Mouse (Mus musculus) hindbrain, postnatal 0 days (tissue): ENCODE results near the gene Exph5. TPM values are rescaled to one million over a fixed set of nuclear protein-coding genes. Genes with fewer than 3 reads are reported as not detected.
A peak's percentile ranks its signal among the peaks of the same experiment; 100 is the strongest.

Experiments
- ATAC-seq: fragments of 200-750 bp; cut with Nextera tagmentation; 2 replicates; pipeline ENCODE4 v1.8.0; 2017; ENCODE audit warnings: mild to moderate bottlenecking, moderate TSS enrichment, moderate library complexity
- DNase-seq: peaks from one replicate; pipeline ENCODE4 v3.0.0-alpha.2; 2015; ENCODE audit warnings: low spot score
- H3K27ac ChIP-seq: fragments of 300-500 bp; sonication (generic); 2 replicates; pipeline ENCODE4 v1.5.1; 2014; ENCODE audit warnings: mild to moderate bottlenecking
- H3K27me3 ChIP-seq: fragments of 300-500 bp; sonication (generic); 2 replicates; pipeline ENCODE4 v1.6.1; 2014; ENCODE audit warnings: low read length, mixed read lengths; ENCODE audit not compliant: insufficient read depth
- H3K36me3 ChIP-seq: fragments of 300-500 bp; sonication (generic); 2 replicates; pipeline ENCODE4 v1.6.1; 2014; ENCODE audit warnings: low read length, mixed read lengths; ENCODE audit not compliant: insufficient read depth
- H3K4me1 ChIP-seq: fragments of 300-500 bp; sonication (generic); 2 replicates; pipeline ENCODE4 v1.6.1; 2014; ENCODE audit warnings: antibody characterized with exemption, low read length, mixed read lengths; ENCODE audit not compliant: insufficient read depth
- H3K4me2 ChIP-seq: fragments of 300-500 bp; sonication (generic); 2 replicates; pipeline ENCODE4 v1.6.1; 2014; ENCODE audit warnings: low read depth, mild to moderate bottlenecking, low read length, moderate library complexity, mixed read lengths
- H3K4me3 ChIP-seq: fragments of 300-500 bp; sonication (generic); 2 replicates; pipeline ENCODE4 v1.5.1; 2014; ENCODE audit warnings: low read length
- H3K9ac ChIP-seq: fragments of 300-500 bp; sonication (generic); replicated peaks from 2 replicates; pipeline ENCODE4 v1.6.1; 2014; ENCODE audit warnings: mild to moderate bottlenecking, low read length, moderate library complexity, mixed read lengths
- H3K9me3 ChIP-seq: fragments of 300-500 bp; sonication (generic); 2 replicates; pipeline ENCODE4 v1.6.1; 2016; ENCODE audit warnings: low read length, mixed read lengths
- CTCF ChIP-seq: IDR thresholded peaks from 2 replicates; pipeline ENCODE4 v1.5.1; 2016; ENCODE audit warnings: antibody characterized with exemption, control low read depth, low read depth
- WGBS: fragments of 180-500 bp; shearing (Covaris S2); extraction: QIAGEN DNeasy Blood & Tissue Kit; methylation state at CpG from one replicate; pipeline ENCODE4 v1.1.7; 2014; 5-methylcytosine and 5-hydroxymethylcytosine counted together
- polyA plus RNA-seq: library from polyadenylated mRNA; unstranded; fragments of >200 nt; fragmentation: Nextera tagmentation; extraction: Ambion mirVana; gene quantifications from 2 replicates; pipeline ENCODE4 v1.2.1, GENCODE M21; 2015
- total RNA-seq: library from RNA; depleted of rRNA; stranded (reverse); fragments of >200 nt; gene quantifications from 2 replicates; pipeline ENCODE4 v1.2.3, GENCODE M21; 2014

The Exph5 gene
- total and polyA plus RNA-seq, 2 experiments from 2014 or later, result 0.36 to 0.99 TPM

- no peaks in the 10 kb centered on the region for H3K27me3 ChIP-seq
- no peak overlapping the region for H3K4me3 ChIP-seq
- H3K27ac ChIP-seq, result no peak overlapping the region
- no peaks in the 10 kb centered on the region for H3K4me1 ChIP-seq
- DNase-seq (no peak), ATAC-seq (no peak)
- H3K4me2 ChIP-seq, result no peak overlapping the region
- no peak for TF ChIP-seq CTCF
- H3K36me3 ChIP-seq, result no peaks in the 10 kb centered on the region
- H3K9me3 ChIP-seq, result no peaks in the 10 kb centered on the region
- H3K9ac ChIP-seq, result no peak overlapping the region
- WGBS, result 83% methylated on average over 7 of the region's 7 CpGs
Measured at GRCm38 (mm10) chr9:53390136-53390535, 88.7 kb downstream of the Exph5 start.

- H3K4me2 ChIP-seq, result no peak overlapping the region
- DNase-seq (no peak), ATAC-seq (no peak)
- H3K36me3 ChIP-seq, result no peaks in the 10 kb centered on the region
- H3K4me3 ChIP-seq, result no peak overlapping the region
- no peaks in the 10 kb centered on the region for H3K9me3 ChIP-seq
- H3K4me1 ChIP-seq, result 0 out of 2 replicates have a peak, but pooled peaks cover 5% of the 10 kb centered on the region
- WGBS, result 88% methylated on average over 13 of the region's 13 CpGs
- no peak overlapping the region for H3K27ac ChIP-seq
- TF ChIP-seq CTCF, result no peak
- no peaks in the 10 kb centered on the region for H3K27me3 ChIP-seq
- no peak overlapping the region for H3K9ac ChIP-seq
Measured at GRCm38 (mm10) chr9:53397685-53398387, 96.4 kb downstream of the Exph5 start.

GRCm38 (mm10) chr9:53398388-53398700 is 96.9 kb downstream of the Exph5 start:
- Histone ChIP-seq H3K4me1 (0 out of 2 replicates have a peak, but pooled peaks cover 5% of the 10 kb centered on the region), H3K4me3 (no peak overlapping the region), H3K9ac (no peak overlapping the region), H3K36me3 (no peaks in the 10 kb centered on the region), H3K27me3 (no peaks in the 10 kb centered on the region), H3K27ac (no peak overlapping the region), H3K9me3 (no peaks in the 10 kb centered on the region), H3K4me2 (no peak overlapping the region)
- whole genome bisulfite sequencing, result 9% methylated on average over 5 of the region's 5 CpGs
- ATAC-seq, result no peak
- peak; percentile 64 for DNase-seq
- peak; percentile 63 for TF ChIP-seq CTCF

GRCm38 (mm10) chr9:53399537-53399936 is 98.1 kb downstream of the Exph5 start:
- 0 out of 2 replicates have a peak, but pooled peaks cover 5% of the 10 kb centered on the region for H3K4me1 ChIP-seq
- no peak overlapping the region for H3K9ac ChIP-seq
- no peaks in the 10 kb centered on the region for H3K9me3 ChIP-seq
- ATAC-seq, result no peak
- H3K27me3 ChIP-seq, result no peaks in the 10 kb centered on the region
- WGBS, result 95% methylated on average over 8 of the region's 8 CpGs
- TF ChIP-seq CTCF, result no peak
- no peak overlapping the region for H3K27ac ChIP-seq
- no peak for DNase-seq
- no peaks in the 10 kb centered on the region for H3K36me3 ChIP-seq
- no peak overlapping the region for H3K4me3 ChIP-seq
- H3K4me2 ChIP-seq, result no peak overlapping the region

GRCm38 (mm10) chr9:53400696-53401095 is 99.2 kb downstream of the Exph5 start:
- DNase-seq (no peak), ATAC-seq (no peak)
- Histone ChIP-seq H3K4me3 (no peak overlapping the region), H3K36me3 (no peaks in the 10 kb centered on the region), H3K4me2 (no peak overlapping the region), H3K4me1 (peaks cover 5% of the 10 kb centered on the region; the same call in 1 of the 2 replicates), H3K9me3 (no peaks in the 10 kb centered on the region), H3K27me3 (no peaks in the 10 kb centered on the region), H3K27ac (no peak overlapping the region), H3K9ac (no peak overlapping the region)
- TF ChIP-seq CTCF, result no peak
- WGBS, result 79% methylated on average over 4 of the region's 4 CpGs

GRCm38 (mm10) chr9:53401146-53401545 is 99.7 kb downstream of the Exph5 start:
- H3K9me3 ChIP-seq, result no peaks in the 10 kb centered on the region
- TF ChIP-seq CTCF, result no peak
- H3K9ac ChIP-seq, result no peak overlapping the region
- H3K27ac ChIP-seq, result no peak overlapping the region
- ATAC-seq (no peak), DNase-seq (no peak)
- WGBS, result 89% methylated on average over 8 of the region's 8 CpGs
- H3K4me3 ChIP-seq, result no peak overlapping the region
- H3K4me2 ChIP-seq, result no peak overlapping the region
- H3K4me1 ChIP-seq, result peaks cover 5% of the 10 kb centered on the region; the same call in 1 of the 2 replicates
- H3K36me3 ChIP-seq, result no peaks in the 10 kb centered on the region
- H3K27me3 ChIP-seq, result no peaks in the 10 kb centered on the region

GRCm38 (mm10) chr9:53402291-53402711 is 100.8 kb downstream of the Exph5 start, which contains the start of gene 4930550C14Rik:
4930550C14Rik (plus strand) TSS chr9:53402325.
- Histone ChIP-seq H3K4me2 (peak within 1 kb of the TSS; percentile 44), H3K27ac (peak within 1 kb of the TSS; percentile 50; the same call in 1 of the 2 replicates), H3K4me1 (peaks cover 5% of the 10 kb centered on the region; the same call in 1 of the 2 replicates), H3K9ac (no peak within 1 kb of the TSS), H3K36me3 (no peaks in the 10 kb centered on the region), H3K9me3 (no peaks in the 10 kb centered on the region), H3K4me3 (0 out of 2 replicates have a peak within 1 kb of the TSS, but pooled peaks have one; percentile 5), H3K27me3 (no peaks in the 10 kb centered on the region)
- no peak for TF ChIP-seq CTCF
- ATAC-seq, result no peak
- DNase-seq, result peak; percentile 73
- WGBS, result 10% methylated on average over 11 of the region's 11 CpGs
